Mouse (Mus musculus) lung, adult 2 months (tissue): ENCODE measurements around the gene Mindy4. TPM values are rescaled to one million over a fixed set of nuclear protein-coding genes. Genes with fewer than 3 reads are reported as not detected.
A peak's percentile ranks its signal among the peaks of the same experiment; 100 is the strongest.

Experiments used
- DNase-seq: peaks from one replicate; pipeline ENCODE4 v3.0.0; 2022
- H3K4me1 ChIP-seq: fragments of 200-500 bp; 2 replicates; pipeline ENCODE4 v1.6.1; 2011; ENCODE audit warnings: low read length; ENCODE audit not compliant: control insufficient read depth, insufficient read depth
- H3K4me3 ChIP-seq: fragments of 200-500 bp; replicated peaks from 2 replicates; pipeline ENCODE3; 2011; ENCODE audit warnings: low read depth, mild to moderate bottlenecking, control low read depth, low read length; ENCODE audit errors: extremely low read depth
- CTCF ChIP-seq: fragments of 200-500 bp; IDR thresholded peaks from 2 replicates; pipeline ENCODE4 v1.5.1; 2011; ENCODE audit warnings: mild to moderate bottlenecking, low read length, control low read depth; ENCODE audit not compliant: insufficient read depth
- POLR2A ChIP-seq: fragments of 200-500 bp; IDR thresholded peaks from 2 replicates; pipeline ENCODE4 v1.6.1; 2011; ENCODE audit warnings: low read depth, mild to moderate bottlenecking, control low read depth, low read length, borderline replicate concordance; ENCODE audit errors: extremely low read depth
- WGBS: fragments of 180-500 bp; shearing (Covaris S2); methylation state at CpG from one replicate; pipeline ENCODE4 v1.1.7; 2018; 5-methylcytosine and 5-hydroxymethylcytosine counted together
- polyA plus RNA-seq: library from polyadenylated mRNA; depleted of rRNA; stranded (reverse); fragments of >200 nt; gene quantifications from 2 replicates; pipeline ENCODE4 v1.2.3, GENCODE M21; 2012; rRNA removed

Gene Mindy4
- polyA plus RNA-seq, result 18.8 and 35.7 TPM in 2 replicates

GRCm38 (mm10) chr6:55202913-55203910, at the start of gene Mindy4:
TSS of gene Mindy4 (plus strand) at chr6:55203383.
- peak; percentile 86 for DNase-seq
- Histone ChIP-seq H3K4me3 (peak within 1 kb of the TSS; percentile 96), H3K4me1 (peaks cover 7% of the 10 kb centered on the region)
- peak; percentile 17; the same call in 1 of the 2 replicates for TF ChIP-seq CTCF
- TF ChIP-seq POLR2A, result peak; percentile 66; the same call in 1 of the 2 replicates
- 4% methylated on average over 33 of the region's 33 CpGs for WGBS

- no peak for DNase-seq
- no peak for TF ChIP-seq POLR2A
- TF ChIP-seq CTCF, result no peak
- Histone ChIP-seq H3K4me3 (no peak overlapping the region), H3K4me1 (no peaks in the 10 kb centered on the region)
- 75% methylated on average over 1 of the region's 1 CpGs for WGBS
Measured at GRCm38 (mm10) chr6:55159256-55159655, 43.9 kb upstream of the Mindy4 start.

- no peak for TF ChIP-seq POLR2A
- no peaks in the 10 kb centered on the region for H3K4me1 ChIP-seq
- H3K4me3 ChIP-seq, result no peak overlapping the region
- 51% methylated on average over 5 of the region's 5 CpGs for WGBS
- no peak for DNase-seq
Measured at GRCm38 (mm10) chr6:55161311-55161761, 41.8 kb upstream of the Mindy4 start.

- no peak for TF ChIP-seq CTCF
- no peak for TF ChIP-seq POLR2A
- Histone ChIP-seq H3K4me1 (peaks cover 2% of the 10 kb centered on the region; the same call in 1 of the 2 replicates), H3K4me3 (no peak overlapping the region)
- WGBS, result 84% methylated on average over 8 of the region's 8 CpGs
- DNase-seq, result no peak
Measured at GRCm38 (mm10) chr6:55163046-55163584, 40.1 kb upstream of the Mindy4 start.

DNA sequence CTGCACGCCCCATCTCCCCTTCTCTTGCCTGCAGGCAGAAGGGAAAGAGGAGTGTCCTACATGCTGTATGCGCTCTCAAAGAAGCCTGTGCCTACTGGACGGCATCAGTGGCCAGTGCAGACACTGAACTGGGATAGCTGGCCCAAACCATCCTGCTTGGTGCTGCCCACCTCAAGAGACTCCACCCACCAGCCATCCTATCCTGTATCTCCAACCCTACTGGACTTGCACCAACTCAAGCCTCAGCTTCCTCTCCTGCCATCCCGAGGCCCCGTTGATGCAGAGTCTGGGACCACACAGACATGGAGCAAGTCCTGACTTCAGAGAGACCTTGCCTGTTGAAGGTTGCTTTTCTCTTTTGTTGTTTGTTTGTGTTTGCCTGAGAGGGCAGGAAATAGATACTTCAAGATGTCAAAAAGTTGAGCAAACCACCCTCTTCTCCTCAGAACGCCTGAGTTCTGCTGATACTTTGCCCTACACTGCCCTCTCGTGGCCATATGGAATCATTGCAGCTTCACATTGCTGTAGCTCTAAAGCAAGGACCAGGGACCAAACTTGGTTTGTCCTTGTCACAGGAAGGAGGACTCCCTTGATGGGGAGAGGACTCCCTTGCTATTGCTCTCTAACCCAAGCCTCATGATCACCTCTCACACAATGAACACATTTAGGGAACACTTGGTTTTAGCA, 36.3 kb upstream of the Mindy4 start:
- peak; percentile 78 for TF ChIP-seq CTCF
- TF ChIP-seq POLR2A, result no peak
- WGBS, result 39% methylated on average over 7 of the region's 7 CpGs
- H3K4me3 ChIP-seq, result no peak overlapping the region
- peak; percentile 50 for DNase-seq
- H3K4me1 ChIP-seq, result peaks cover 2% of the 10 kb centered on the region; the same call in 1 of the 2 replicates

DNA sequence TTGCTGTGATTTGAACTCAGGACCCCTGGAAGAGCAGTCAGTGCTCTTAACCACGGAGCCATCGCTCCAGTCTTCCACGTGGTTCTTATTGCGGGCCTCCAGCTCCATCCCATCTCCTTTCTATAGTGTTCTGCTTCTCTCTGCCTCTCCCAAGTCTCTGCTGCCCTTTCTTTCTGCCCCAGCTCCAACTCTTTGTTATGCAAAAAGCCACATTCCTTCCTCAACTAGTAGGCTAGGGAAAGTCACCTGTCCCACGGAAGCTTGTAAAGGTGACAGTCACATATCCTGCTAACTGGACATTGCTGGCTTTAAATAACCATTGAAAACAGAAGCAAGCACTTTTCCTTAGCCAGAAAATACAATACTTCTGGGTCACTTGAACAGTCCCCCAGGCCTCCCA, 33.4 kb upstream of the Mindy4 start:
- 66% methylated on average over 5 of the region's 5 CpGs for WGBS
- no peak for DNase-seq
- TF ChIP-seq CTCF (no peak), POLR2A (peak; percentile 45; the same call in 1 of the 2 replicates)
- no peak overlapping the region for H3K4me3 ChIP-seq
- H3K4me1 ChIP-seq, result peaks cover 2% of the 10 kb centered on the region; the same call in 1 of the 2 replicates

- no peak for DNase-seq
- H3K4me1 ChIP-seq, result peaks cover 7% of the 10 kb centered on the region
- WGBS, result 40% methylated on average over 4 of the region's 4 CpGs
- TF ChIP-seq CTCF, result no peak
- no peak for TF ChIP-seq POLR2A
- H3K4me3 ChIP-seq, result no peak overlapping the region
Measured at GRCm38 (mm10) chr6:55171638-55172037, 31.5 kb upstream of the Mindy4 start.

DNA sequence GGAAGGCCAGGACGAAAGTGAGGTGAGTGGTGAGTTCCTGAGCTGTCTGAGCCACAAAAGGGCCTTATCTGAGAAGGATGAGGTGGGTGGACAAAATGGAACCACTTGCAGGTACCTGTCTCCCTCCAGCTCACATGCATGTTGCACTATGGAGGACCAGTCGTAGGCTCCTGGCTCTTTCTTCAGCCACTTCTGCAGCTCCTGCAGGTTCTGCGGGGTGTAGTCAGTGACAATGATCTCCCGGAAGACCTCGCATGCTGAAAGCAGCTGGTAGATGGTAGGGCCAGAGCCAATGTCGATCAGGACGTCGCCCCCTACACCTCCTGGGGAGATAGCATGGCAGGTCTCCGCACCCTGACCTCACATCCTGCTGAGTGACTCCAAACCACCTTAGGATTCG, 30.0 kb upstream of the Mindy4 start:
- 79% methylated on average over 10 of the region's 10 CpGs for WGBS
- TF ChIP-seq POLR2A (peak; percentile 72; the same call in 1 of the 2 replicates), CTCF (no peak)
- H3K4me3 ChIP-seq, result peak overlapping the region; percentile 64
- no peak for DNase-seq
- H3K4me1 ChIP-seq, result peaks cover 10% of the 10 kb centered on the region

GRCm38 (mm10) chr6:55173941-55174349, 29.2 kb upstream of the Mindy4 start:
- WGBS, result 48% methylated on average over 3 of the region's 3 CpGs
- Histone ChIP-seq H3K4me3 (peak overlapping the region; percentile 64), H3K4me1 (peaks cover 10% of the 10 kb centered on the region)
- TF ChIP-seq POLR2A (peak; percentile 78; the same call in 1 of the 2 replicates), CTCF (no peak)
- DNase-seq, result no peak
